Mouse (Mus musculus): ENCODE measurements around the gene Ehmt1.
A peak's percentile ranks its signal among the peaks of the same experiment; 100 is the strongest.

DNA sequence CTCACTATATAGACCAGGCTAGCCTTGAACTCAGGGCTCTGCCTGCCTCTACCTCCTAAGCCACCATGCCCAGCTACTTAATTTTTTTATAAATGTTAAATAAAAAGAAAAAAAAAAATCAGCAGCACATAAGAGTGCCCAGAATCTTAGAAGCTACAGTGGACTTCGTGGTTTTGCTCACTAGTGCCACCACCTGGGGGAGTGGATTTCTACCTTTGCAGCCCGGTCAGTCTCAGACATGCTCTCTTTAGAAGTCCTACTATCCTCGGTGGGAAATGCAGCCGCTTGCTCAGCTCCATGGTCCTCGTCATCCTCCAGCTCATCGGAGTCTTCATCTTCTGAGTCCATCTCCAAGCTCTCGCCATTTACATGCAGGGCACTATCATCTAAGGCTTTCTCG is 56.4 kb downstream of the Ehmt1 start:
- TF ChIP-seq CTCF (IDR thresholded peaks at IDR 0.05; ENCODE audit: extremely low read depth, insufficient read length, insufficient replicate concordance, low read depth, low read length) (peak; percentile 30; the same call in 1 of the 2 replicates), POLR2A (IDR thresholded peaks at IDR 0.05; ENCODE audit: low read depth, low read length) (no peak)

Data from small intestine, adult 2 months (tissue).